Mouse (Mus musculus) lung, postnatal 0 days (tissue): ENCODE data around the gene Ndel1.

Experiments used
- CTCF ChIP-seq: IDR thresholded peaks from 2 replicates; pipeline ENCODE4 v1.5.1; 2016; ENCODE audit warnings: antibody characterized with exemption, mild to moderate bottlenecking
- EP300 ChIP-seq: IDR thresholded peaks from 2 replicates; pipeline ENCODE4 v1.6.1; 2016; ENCODE audit warnings: antibody characterized with exemption, mild to moderate bottlenecking, control low read depth

- TF ChIP-seq CTCF (no peak), EP300 (no peak)
Measured at GRCm38 (mm10) chr11:68907251-68907650, 35.6 kb upstream of the Ndel1 start.
